Mouse (Mus musculus) myocyte (in vitro differentiated cells): ENCODE results near the gene Asb9. TPM values are rescaled to one million over a fixed set of nuclear protein-coding genes. Genes with fewer than 3 reads are reported as not detected.

ENCODE experiments used
- H3K27me3 ChIP-seq: one replicate; pipeline ENCODE4 v1.6.1; 2011; ENCODE audit not compliant: control insufficient read depth, insufficient read depth, insufficient read length
- H3K36me3 ChIP-seq: one replicate; pipeline ENCODE4 v1.6.1; 2011; ENCODE audit not compliant: control insufficient read depth, insufficient read depth
- H3K4me2 ChIP-seq: one replicate; pipeline ENCODE4 v1.6.1; 2011; ENCODE audit warnings: low read depth, control low read depth
- H3K4me3 ChIP-seq: one replicate; pipeline ENCODE4 v1.5.1; 2011; ENCODE audit warnings: mild to moderate bottlenecking, control low read depth, moderate library complexity
- H3K79me2 ChIP-seq: one replicate; pipeline ENCODE4 v1.6.1; 2011; ENCODE audit not compliant: control insufficient read depth, insufficient read depth
- H3ac ChIP-seq: one replicate; pipeline ENCODE4 v1.6.1; 2011; ENCODE audit not compliant: control insufficient read depth, insufficient read length
- CEBPB ChIP-seq: IDR thresholded peaks from 2 replicates; pipeline ENCODE4 v1.6.1; 2011; ENCODE audit warnings: mild to moderate bottlenecking, moderate library complexity; ENCODE audit not compliant: poor library complexity, insufficient read depth, severe bottlenecking
- E2F4 ChIP-seq: IDR thresholded peaks from one replicate; pipeline ENCODE4 v1.6.1; 2011; ENCODE audit warnings: mild to moderate bottlenecking, control low read depth, moderate library complexity; ENCODE audit not compliant: insufficient read depth
- MAX ChIP-seq: IDR thresholded peaks from one replicate; pipeline ENCODE4 v1.6.1; 2011; ENCODE audit warnings: low read depth, mild to moderate bottlenecking, control low read depth
- MYOD1 ChIP-seq, 3 experiments: IDR thresholded peaks; one replicate each; pipeline ENCODE4 v1.6.1; 2011; ENCODE audit warnings: control low read depth in 2 of 3, low read depth in 2 of 3, mild to moderate bottlenecking in 2 of 3, moderate library complexity in 1 of 3; ENCODE audit not compliant: insufficient read length in 2 of 3, control insufficient read depth in 1 of 3
- MYOG ChIP-seq, 3 experiments: IDR thresholded peaks; one replicate each; pipeline ENCODE4 v1.6.1; 2011; ENCODE audit warnings: control low read depth in 2 of 3, low read depth in 2 of 3, mild to moderate bottlenecking in 2 of 3; ENCODE audit not compliant: insufficient read length in 2 of 3, control insufficient read depth in 1 of 3, insufficient read depth in 1 of 3
- POLR2A ChIP-seq: IDR thresholded peaks from one replicate; pipeline ENCODE4 v1.6.1; 2011; ENCODE audit warnings: low read depth, mild to moderate bottlenecking, control low read depth, moderate library complexity; ENCODE audit not compliant: insufficient read length
- POLR2AphosphoS2 ChIP-seq: IDR thresholded peaks from one replicate; pipeline ENCODE4 v1.6.1; 2011; ENCODE audit warnings: low read depth, control low read depth; ENCODE audit not compliant: insufficient read length
- REST ChIP-seq: IDR thresholded peaks from one replicate; pipeline ENCODE4 v1.6.1; 2011; ENCODE audit warnings: mild to moderate bottlenecking, control low read depth, moderate library complexity; ENCODE audit not compliant: insufficient read depth, insufficient read length
- SRF ChIP-seq: IDR thresholded peaks from one replicate; pipeline ENCODE4 v1.6.1; 2011; ENCODE audit warnings: low read depth; ENCODE audit not compliant: control insufficient read depth, insufficient read length
- TCF12 ChIP-seq: IDR thresholded peaks from one replicate; pipeline ENCODE4 v1.6.1; 2011; ENCODE audit warnings: mild to moderate bottlenecking, control low read depth; ENCODE audit not compliant: poor library complexity, insufficient read depth, severe bottlenecking
- TCF3 ChIP-seq: IDR thresholded peaks from one replicate; pipeline ENCODE4 v1.6.1; 2011; ENCODE audit warnings: low read depth, control low read depth; ENCODE audit not compliant: insufficient read length
- USF1 ChIP-seq: IDR thresholded peaks from one replicate; pipeline ENCODE4 v1.6.1; 2011; ENCODE audit warnings: low read depth, mild to moderate bottlenecking, control low read depth, moderate library complexity
- polyA plus RNA-seq: library from polyadenylated mRNA; unstranded; fragments of >200 nt; fragmentation: generic; extraction: Trizol; gene quantifications from one replicate; pipeline ENCODE4 v1.2.1, GENCODE M21; 2012; ENCODE audit warnings: missing spikeins

Gene Asb9
- polyA plus RNA-seq: not detected

DNA sequence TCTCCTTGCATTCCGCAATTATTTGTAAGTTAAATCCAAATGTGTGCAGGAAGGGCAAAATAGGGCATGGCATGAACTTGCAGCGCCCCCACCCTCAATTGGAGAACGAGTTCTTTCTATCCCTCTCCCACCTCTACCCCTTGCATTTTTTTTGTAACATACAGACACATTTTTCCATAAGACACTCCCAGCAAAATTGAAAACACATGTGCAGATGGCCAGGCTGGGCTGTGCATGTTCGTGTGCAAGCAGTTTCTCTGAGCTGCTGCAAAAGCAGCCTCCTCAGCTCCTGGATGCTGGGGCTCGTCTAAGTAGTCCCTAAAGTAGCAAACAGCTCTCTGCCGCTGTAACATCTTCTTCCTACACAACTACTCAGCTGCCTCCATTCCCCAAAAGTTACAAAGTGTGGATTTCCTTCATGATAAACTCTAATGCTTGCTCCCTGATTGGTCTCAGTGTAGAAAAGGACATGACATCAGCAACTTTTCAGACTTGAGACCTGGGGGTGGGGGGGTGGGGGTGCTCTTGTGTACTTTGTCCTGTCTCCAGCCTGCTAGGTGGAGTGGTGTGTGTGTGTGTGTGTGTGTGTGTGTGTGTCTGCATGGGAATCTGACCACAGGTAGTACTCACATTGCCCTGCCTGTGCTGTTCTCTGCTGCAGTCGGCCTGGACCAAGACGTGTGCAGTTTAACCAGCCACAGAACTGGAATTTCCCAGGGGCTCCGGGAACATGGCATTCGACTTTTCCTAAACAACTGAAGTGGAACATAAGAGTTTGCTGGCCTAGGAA lies at the start of gene Asb9:
TSS of gene Asb9 (plus strand) at position 619 of the 790 bp plus-strand sequence.
- H3K36me3 ChIP-seq: no peaks in the 10 kb centered on the region
- H3K4me2 ChIP-seq: no peak within 1 kb of the TSS
- no peaks in the 10 kb centered on the region for H3K27me3 ChIP-seq
- no peaks in the 10 kb centered on the region for H3K79me2 ChIP-seq
- no peak within 1 kb of the TSS for H3ac ChIP-seq
- no peak for TF ChIP-seq E2F4
- TF ChIP-seq SRF: no peak
- TF ChIP-seq TCF12: no peak
- no peak for TF ChIP-seq MAX
- no peak for TF ChIP-seq POLR2A
- TF ChIP-seq USF1: no peak
- no peak for TF ChIP-seq MYOG (IDR thresholded peaks at IDR 0.05; ENCODE audit: control insufficient read depth in 1 of 3, insufficient read depth in 1 of 3, insufficient read length in 2 of 3, low read depth in 2 of 3)
- TF ChIP-seq REST: no peak
- no peak for TF ChIP-seq MYOD1 (IDR thresholded peaks at IDR 0.05; ENCODE audit: control insufficient read depth in 1 of 3, insufficient read length in 2 of 3, low read depth in 2 of 3)
- TF ChIP-seq CEBPB: no peak
- no peak for TF ChIP-seq POLR2AphosphoS2
- TF ChIP-seq TCF3: no peak
- H3K4me3 ChIP-seq: no peak within 1 kb of the TSS

DNA sequence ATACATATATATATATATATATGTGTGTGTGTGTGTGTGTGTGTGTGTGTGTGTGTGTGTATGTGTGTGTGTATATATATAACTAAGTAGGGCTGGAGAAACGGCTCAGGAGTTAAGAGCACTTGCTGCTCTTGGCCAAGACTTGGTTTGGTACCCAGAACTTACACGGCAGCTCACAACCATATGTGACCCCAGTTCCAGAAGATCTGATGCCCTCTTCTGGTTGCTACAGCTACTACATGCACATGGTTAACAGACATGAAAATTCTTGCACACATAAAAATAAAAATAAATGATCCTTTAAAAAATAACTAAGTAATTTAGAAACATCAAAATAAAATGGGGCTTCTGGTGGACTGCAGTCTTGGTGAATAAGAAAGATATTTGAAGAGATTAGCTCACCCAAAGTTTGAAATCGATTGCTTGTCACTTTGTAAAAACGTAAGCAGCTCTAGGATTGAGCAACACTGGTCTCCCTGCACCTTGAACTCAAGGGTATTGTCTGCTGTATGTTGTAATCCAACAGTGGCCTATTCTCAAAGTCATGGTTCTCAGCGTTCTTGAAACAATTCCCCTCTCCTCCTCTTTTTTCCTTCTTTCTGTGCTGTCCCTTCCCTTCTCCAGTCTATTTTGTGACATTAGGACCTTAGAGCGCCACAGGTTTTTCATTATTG lies 46.8 kb upstream of the Asb9 start:
- no peaks in the 10 kb centered on the region for H3K79me2 ChIP-seq
- H3K27me3 ChIP-seq: no peaks in the 10 kb centered on the region
- no peak overlapping the region for H3K4me3 ChIP-seq
- H3K36me3 ChIP-seq: no peaks in the 10 kb centered on the region
- no peak overlapping the region for H3K4me2 ChIP-seq
- no peak overlapping the region for H3ac ChIP-seq
- TF ChIP-seq USF1 (no peak), CEBPB (no peak), MYOD1 (IDR thresholded peaks at IDR 0.05; ENCODE audit: control insufficient read depth in 1 of 3, insufficient read length in 2 of 3, low read depth in 2 of 3) (no peak), REST (no peak), SRF (no peak), MAX (no peak), MYOG (IDR thresholded peaks at IDR 0.05; ENCODE audit: control insufficient read depth in 1 of 3, insufficient read depth in 1 of 3, insufficient read length in 2 of 3, low read depth in 2 of 3) (no peak), E2F4 (no peak), TCF3 (no peak), POLR2AphosphoS2 (no peak), POLR2A (no peak), TCF12 (no peak)

DNA sequence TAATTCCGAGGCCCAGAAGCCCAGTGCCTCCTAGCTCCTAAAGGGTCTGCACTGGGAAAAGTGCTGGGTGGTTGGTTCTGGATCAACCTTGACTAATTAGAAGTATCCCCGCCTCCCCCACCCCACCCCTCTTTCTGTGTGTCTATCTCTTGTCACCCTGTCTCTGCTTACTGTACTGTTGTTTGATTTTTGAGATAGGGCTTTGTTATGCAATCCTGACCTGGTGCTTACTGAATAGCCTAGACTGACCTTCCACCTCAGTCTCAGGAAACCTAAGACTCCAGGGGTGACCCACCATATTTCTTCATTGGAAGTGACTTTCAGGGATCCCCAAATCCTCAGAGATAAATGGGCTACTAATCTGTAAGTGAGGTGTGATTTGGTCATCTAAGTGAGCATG lies 3.9 kb upstream of the Asb9 start:
- H3K27me3 ChIP-seq: no peaks in the 10 kb centered on the region
- no peaks in the 10 kb centered on the region for H3K79me2 ChIP-seq
- no peaks in the 10 kb centered on the region for H3K36me3 ChIP-seq
- no peak overlapping the region for H3K4me2 ChIP-seq
- H3ac ChIP-seq: no peak overlapping the region
- TF ChIP-seq REST (no peak), POLR2A (no peak), USF1 (no peak), TCF3 (no peak), MYOD1 (IDR thresholded peaks at IDR 0.05; ENCODE audit: control insufficient read depth in 1 of 3, insufficient read length in 2 of 3, low read depth in 2 of 3) (no peak), TCF12 (no peak), MAX (no peak), CEBPB (no peak), SRF (no peak), POLR2AphosphoS2 (no peak), MYOG (IDR thresholded peaks at IDR 0.05; ENCODE audit: control insufficient read depth in 1 of 3, insufficient read depth in 1 of 3, insufficient read length in 2 of 3, low read depth in 2 of 3) (no peak), E2F4 (no peak)
- no peak overlapping the region for H3K4me3 ChIP-seq

DNA sequence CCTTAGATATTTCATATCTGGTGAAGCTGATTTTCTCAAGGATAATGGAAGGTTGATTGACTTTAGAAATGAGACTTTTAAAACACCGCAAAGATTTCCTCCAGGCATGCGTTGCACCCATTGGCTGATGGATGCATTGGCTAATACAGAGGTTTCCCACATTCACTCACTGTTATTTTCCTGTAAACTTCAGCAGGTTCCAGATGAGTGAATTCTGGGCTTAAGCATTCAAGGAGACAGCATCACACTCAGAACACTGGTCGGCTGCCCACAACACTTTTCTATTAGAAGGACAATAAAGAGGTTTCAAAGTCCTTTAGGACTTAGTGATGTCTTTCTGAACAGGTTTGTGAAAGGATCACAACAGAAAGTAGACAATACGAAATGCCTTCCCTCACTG lies 941 bp downstream of the Asb9 start:
- TF ChIP-seq TCF12: no peak
- no peak for TF ChIP-seq TCF3
- no peak for TF ChIP-seq E2F4
- TF ChIP-seq MYOD1 (IDR thresholded peaks at IDR 0.05; ENCODE audit: control insufficient read depth in 1 of 3, insufficient read length in 2 of 3, low read depth in 2 of 3): no peak
- TF ChIP-seq POLR2AphosphoS2: no peak
- TF ChIP-seq CEBPB: no peak
- TF ChIP-seq SRF: no peak
- no peak for TF ChIP-seq MAX
- TF ChIP-seq POLR2A: no peak
- no peak for TF ChIP-seq REST
- no peak for TF ChIP-seq MYOG (IDR thresholded peaks at IDR 0.05; ENCODE audit: control insufficient read depth in 1 of 3, insufficient read depth in 1 of 3, insufficient read length in 2 of 3, low read depth in 2 of 3)
- TF ChIP-seq USF1: no peak
- Histone ChIP-seq H3K4me2 (no peak overlapping the region), H3K79me2 (no peaks in the 10 kb centered on the region), H3K4me3 (no peak overlapping the region), H3K27me3 (no peaks in the 10 kb centered on the region), H3ac (no peak overlapping the region), H3K36me3 (no peaks in the 10 kb centered on the region)
